Mouse (Mus musculus): ENCODE measurements at regions not wholly inside any gene's neighbourhood (a gene's known extent, or its start where the extent isn't known, plus 50 kb on each side); places are given as distances from the start of the nearest gene placed in this dataset.

- no peaks in the 10 kb centered on the region for H3K36me3 ChIP-seq
- H3K9ac ChIP-seq, result no peak overlapping the region
- H3K4me1 ChIP-seq (replicated peaks), result peaks cover 50% of the 10 kb centered on the region
- no peaks in the 10 kb centered on the region; the same call in 1 of the 2 replicates for H3K9me3 ChIP-seq
- H3K27ac ChIP-seq (replicated peaks), result peak overlapping the region; percentile 62
- H3K4me3 ChIP-seq, result no peak overlapping the region
- peak; percentile 44; the same call in 1 of the 2 replicates for ATAC-seq (ENCODE audit: low read depth)
- 47% methylated on average over 18 of the region's 18 CpGs for WGBS
- H3K4me2 ChIP-seq, result no peak overlapping the region
- H3K27me3 ChIP-seq, result no peaks in the 10 kb centered on the region
Observed at GRCm38 (mm10) chr7:36892776-36893500, 195.0 kb downstream of the Tshz3 start.

- Histone ChIP-seq H3K9me3 (no peaks in the 10 kb centered on the region), H3K4me2 (no peak overlapping the region; the same call in 1 of the 2 replicates), H3K9ac (no peak overlapping the region), H3K27ac (replicated peaks) (peak overlapping the region; percentile 76), H3K27me3 (no peaks in the 10 kb centered on the region), H3K36me3 (no peaks in the 10 kb centered on the region), H3K4me3 (no peak overlapping the region), H3K4me1 (replicated peaks) (peaks cover 47% of the 10 kb centered on the region)
- ATAC-seq (ENCODE audit: low read depth), result peak; percentile 69
- 37% methylated on average over 12 of the region's 12 CpGs for WGBS
Observed at GRCm38 (mm10) chr7:36896339-36896738, 198.4 kb downstream of the Tshz3 start.

GRCm38 (mm10) chr7:36901537-36901936 is 203.6 kb downstream of the Tshz3 start:
- WGBS, result 87% methylated on average over 5 of the region's 5 CpGs
- Histone ChIP-seq H3K9me3 (no peaks in the 10 kb centered on the region), H3K4me3 (no peak overlapping the region), H3K27me3 (no peaks in the 10 kb centered on the region), H3K4me1 (replicated peaks) (peaks cover 20% of the 10 kb centered on the region), H3K4me2 (no peak overlapping the region), H3K27ac (replicated peaks) (no peak overlapping the region), H3K36me3 (no peaks in the 10 kb centered on the region), H3K9ac (no peak overlapping the region)
- no peak for ATAC-seq (ENCODE audit: low read depth)

- no peak overlapping the region for H3K9ac ChIP-seq
- no peak for ATAC-seq (ENCODE audit: low read depth)
- H3K4me1 ChIP-seq (replicated peaks), result no peaks in the 10 kb centered on the region
- WGBS, result 93% methylated on average over 3 of the region's 3 CpGs
- no peaks in the 10 kb centered on the region for H3K9me3 ChIP-seq
- H3K27me3 ChIP-seq, result no peaks in the 10 kb centered on the region
- no peak overlapping the region for H3K4me2 ChIP-seq
- no peak overlapping the region for H3K4me3 ChIP-seq
- no peak overlapping the region for H3K27ac ChIP-seq (replicated peaks)
- H3K36me3 ChIP-seq, result no peaks in the 10 kb centered on the region
Observed at GRCm38 (mm10) chr7:36913304-36913703, 215.4 kb downstream of the Tshz3 start.

GRCm38 (mm10) chr7:36914261-36914660 is 216.3 kb downstream of the Tshz3 start:
- Histone ChIP-seq H3K27ac (replicated peaks) (no peak overlapping the region), H3K36me3 (no peaks in the 10 kb centered on the region), H3K4me1 (replicated peaks) (no peaks in the 10 kb centered on the region), H3K27me3 (no peaks in the 10 kb centered on the region), H3K9ac (no peak overlapping the region), H3K4me3 (no peak overlapping the region), H3K4me2 (no peak overlapping the region), H3K9me3 (no peaks in the 10 kb centered on the region)
- no peak for ATAC-seq (ENCODE audit: low read depth)
- 79% methylated on average over 9 of the region's 9 CpGs for WGBS

- H3K27me3 ChIP-seq, result no peaks in the 10 kb centered on the region
- H3K9ac ChIP-seq, result no peak overlapping the region
- no peaks in the 10 kb centered on the region for H3K36me3 ChIP-seq
- no peak overlapping the region for H3K27ac ChIP-seq (replicated peaks)
- no peak overlapping the region for H3K4me2 ChIP-seq
- no peaks in the 10 kb centered on the region for H3K4me1 ChIP-seq (replicated peaks)
- H3K9me3 ChIP-seq, result no peaks in the 10 kb centered on the region
- 70% methylated on average over 5 of the region's 5 CpGs for WGBS
- no peak overlapping the region for H3K4me3 ChIP-seq
- no peak for ATAC-seq (ENCODE audit: low read depth)
Observed at GRCm38 (mm10) chr7:36915171-36915570, 217.3 kb downstream of the Tshz3 start.

GRCm38 (mm10) chr7:36917011-36917410 is 219.1 kb downstream of the Tshz3 start:
- Histone ChIP-seq H3K27me3 (no peaks in the 10 kb centered on the region), H3K36me3 (no peaks in the 10 kb centered on the region), H3K27ac (replicated peaks) (no peak overlapping the region), H3K4me1 (replicated peaks) (no peaks in the 10 kb centered on the region), H3K4me3 (no peak overlapping the region), H3K4me2 (no peak overlapping the region), H3K9ac (no peak overlapping the region), H3K9me3 (no peaks in the 10 kb centered on the region)
- WGBS, result 76% methylated on average over 9 of the region's 9 CpGs
- ATAC-seq (ENCODE audit: low read depth), result no peak

GRCm38 (mm10) chr7:36919413-36919812 is 221.5 kb downstream of the Tshz3 start:
- 77% methylated on average over 4 of the region's 4 CpGs for WGBS
- Histone ChIP-seq H3K9ac (no peak overlapping the region), H3K4me1 (replicated peaks) (no peaks in the 10 kb centered on the region), H3K4me3 (no peak overlapping the region), H3K27me3 (no peaks in the 10 kb centered on the region), H3K27ac (replicated peaks) (no peak overlapping the region), H3K36me3 (no peaks in the 10 kb centered on the region), H3K4me2 (no peak overlapping the region), H3K9me3 (no peaks in the 10 kb centered on the region)
- ATAC-seq (ENCODE audit: low read depth), result no peak

- no peak for ATAC-seq (ENCODE audit: low read depth)
- Histone ChIP-seq H3K4me3 (no peak overlapping the region), H3K36me3 (no peaks in the 10 kb centered on the region), H3K4me1 (replicated peaks) (no peaks in the 10 kb centered on the region; the same call in 1 of the 2 replicates), H3K27ac (replicated peaks) (no peak overlapping the region), H3K9me3 (no peaks in the 10 kb centered on the region), H3K27me3 (no peaks in the 10 kb centered on the region), H3K4me2 (no peak overlapping the region), H3K9ac (no peak overlapping the region)
- 73% methylated on average over 14 of the region's 14 CpGs for WGBS
Observed at GRCm38 (mm10) chr7:36921003-36921402, 223.1 kb downstream of the Tshz3 start.

GRCm38 (mm10) chr7:36933490-36933889 is 235.6 kb downstream of the Tshz3 start:
- ATAC-seq (ENCODE audit: low read depth), result peak; percentile 37; the same call in 1 of the 2 replicates
- Histone ChIP-seq H3K27ac (replicated peaks) (peak overlapping the region; percentile 40; the same call in 1 of the 2 replicates), H3K9me3 (no peaks in the 10 kb centered on the region), H3K27me3 (no peaks in the 10 kb centered on the region), H3K4me3 (no peak overlapping the region), H3K9ac (no peak overlapping the region), H3K36me3 (no peaks in the 10 kb centered on the region), H3K4me2 (no peak overlapping the region), H3K4me1 (replicated peaks) (peaks cover 29% of the 10 kb centered on the region)
- WGBS, result 56% methylated on average over 3 of the region's 4 CpGs

GRCm38 (mm10) chr7:36934792-36935555 is 237.1 kb downstream of the Tshz3 start:
- Histone ChIP-seq H3K27me3 (no peaks in the 10 kb centered on the region), H3K36me3 (no peaks in the 10 kb centered on the region), H3K4me3 (no peak overlapping the region), H3K4me1 (replicated peaks) (peaks cover 20% of the 10 kb centered on the region), H3K27ac (replicated peaks) (peak overlapping the region; percentile 33; the same call in 1 of the 2 replicates), H3K9ac (no peak overlapping the region), H3K9me3 (no peaks in the 10 kb centered on the region), H3K4me2 (no peak overlapping the region)
- 68% methylated on average over 21 of the region's 21 CpGs for WGBS
- no peak for ATAC-seq (ENCODE audit: low read depth)

- no peak for ATAC-seq (ENCODE audit: low read depth)
- H3K4me3 ChIP-seq, result no peak overlapping the region
- H3K4me1 ChIP-seq (replicated peaks), result peaks cover 36% of the 10 kb centered on the region
- no peak overlapping the region for H3K27ac ChIP-seq (replicated peaks)
- no peak overlapping the region for H3K4me2 ChIP-seq
- no peak overlapping the region for H3K9ac ChIP-seq
- H3K27me3 ChIP-seq, result no peaks in the 10 kb centered on the region
- WGBS, result 53% methylated on average over 10 of the region's 10 CpGs
- H3K9me3 ChIP-seq, result no peaks in the 10 kb centered on the region
- H3K36me3 ChIP-seq, result no peaks in the 10 kb centered on the region
Observed at GRCm38 (mm10) chr7:36940611-36941010, 242.7 kb downstream of the Tshz3 start.

All from neural tube, embryonic 13.5 days (tissue).